10 mouse cellular contexts compared by ENCODE assay signal in the genomic region with DNA sequence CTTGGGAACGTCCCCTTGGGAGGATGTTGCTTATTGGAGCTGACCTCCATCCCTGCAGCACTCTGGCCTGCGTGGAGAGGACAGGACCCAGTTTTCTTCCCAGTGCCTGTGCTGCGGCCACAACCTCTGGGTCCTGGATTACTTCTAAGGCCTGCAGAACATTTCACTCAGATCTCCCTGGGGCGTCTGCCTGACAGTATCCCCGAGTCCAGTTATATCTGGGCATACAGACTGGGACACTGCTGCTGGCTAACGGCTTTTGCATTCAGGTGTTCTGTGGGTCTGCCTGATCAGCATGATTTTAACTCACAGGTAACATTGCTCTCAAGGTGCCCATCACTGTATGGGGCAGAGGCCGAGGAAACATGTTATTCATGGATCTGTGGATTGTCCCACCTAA.
"Had no signal": no experiment of that assay in that cellular context is flagged by ENCODE, and none has a peak within 500 bp of the region (broad histone marks: within the 10 kb centered on the region; RNA-seq: fewer than 3 reads in every experiment).

No protein-coding gene starts in this region.

- H3K9me3 ChIP-seq: lung, embryonic 15.5 days; midbrain, embryonic 13.5 days; stomach, embryonic 15.5 days had no signal

- H3K9ac ChIP-seq: lung, embryonic 15.5 days; midbrain, embryonic 13.5 days; stomach, embryonic 15.5 days had no signal

- ATAC-seq: midbrain, embryonic 13.5 days had no signal

- H3K4me2 ChIP-seq: liver, embryonic 11.5 days; lung, embryonic 15.5 days; midbrain, embryonic 13.5 days; stomach, embryonic 15.5 days had no signal

- H3K4me1 ChIP-seq: midbrain, embryonic 13.5 days; stomach, embryonic 15.5 days had no signal

- H3K4me3 ChIP-seq: lung, embryonic 15.5 days; midbrain, embryonic 13.5 days; stomach, embryonic 15.5 days had no signal

- H3K27ac ChIP-seq: lung, embryonic 15.5 days; midbrain, embryonic 13.5 days; stomach, embryonic 15.5 days had no signal

- H3K36me3 ChIP-seq: midbrain, embryonic 13.5 days; stomach, embryonic 15.5 days had no signal

- H3K27me3 ChIP-seq: lung, embryonic 15.5 days; midbrain, embryonic 13.5 days; stomach, embryonic 15.5 days had no signal

- DNase-seq: kidney, adult 8-10 months; kidney, postnatal 25 days; lung, postnatal 14 days; right cerebral cortex, postnatal 14 days; thymus, adult 2 months; thymus, postnatal 25 days had no signal
